Mouse (Mus musculus): ENCODE results near the gene Pbx3. TPM values are rescaled to one million over a fixed set of nuclear protein-coding genes. Genes with fewer than 3 reads are reported as not detected.

Pbx3 gene
- polyA plus RNA-seq, 1 experiment = 3.5 TPM

DNA sequence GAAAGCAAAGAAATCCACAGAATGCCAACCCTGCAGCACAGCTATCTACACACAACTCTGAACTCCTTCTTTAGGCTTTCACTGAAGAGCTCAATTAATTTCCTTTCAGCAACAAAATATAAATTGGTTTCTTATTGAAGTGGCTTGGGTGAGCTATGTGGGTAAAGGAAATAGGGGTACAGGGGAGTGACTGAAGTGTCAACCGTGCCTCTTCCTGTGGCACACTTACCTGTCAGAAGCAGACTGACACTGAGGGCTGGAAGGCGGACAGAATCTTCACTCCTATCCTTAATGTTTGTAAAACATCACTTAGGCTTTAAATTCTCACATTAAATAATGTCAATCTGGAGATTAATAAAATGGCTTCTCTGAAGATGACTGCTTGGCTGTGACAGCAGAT is 168.6 kb downstream of the Pbx3 start:
- H3K27ac ChIP-seq (ENCODE audit: insufficient read depth, low read depth, low read length) = no peak overlapping the region
- no peaks in the 10 kb centered on the region for H3K4me1 ChIP-seq (ENCODE audit: control insufficient read depth, insufficient read depth, insufficient read length, low read length)
- no peak overlapping the region for H3K4me3 ChIP-seq (ENCODE audit: low read depth, low read length)
- TF ChIP-seq POLR2A (IDR thresholded peaks at IDR 0.05; ENCODE audit: low read depth, low read length) = no peak
- no peak for TF ChIP-seq CTCF (IDR thresholded peaks at IDR 0.05; ENCODE audit: extremely low read depth, insufficient read length, insufficient replicate concordance, low read depth, low read length)
- WGBS = 87% methylated on average over 2 of the region's 2 CpGs
- H3K27me3 ChIP-seq (ENCODE audit: control insufficient read depth, insufficient read depth, low read length) = no peaks in the 10 kb centered on the region
- 0 out of 2 replicates have a peak, but pooled peaks cover 1% of the 10 kb centered on the region for H3K36me3 ChIP-seq (ENCODE audit: control insufficient read depth, insufficient read depth, low read length)

DNA sequence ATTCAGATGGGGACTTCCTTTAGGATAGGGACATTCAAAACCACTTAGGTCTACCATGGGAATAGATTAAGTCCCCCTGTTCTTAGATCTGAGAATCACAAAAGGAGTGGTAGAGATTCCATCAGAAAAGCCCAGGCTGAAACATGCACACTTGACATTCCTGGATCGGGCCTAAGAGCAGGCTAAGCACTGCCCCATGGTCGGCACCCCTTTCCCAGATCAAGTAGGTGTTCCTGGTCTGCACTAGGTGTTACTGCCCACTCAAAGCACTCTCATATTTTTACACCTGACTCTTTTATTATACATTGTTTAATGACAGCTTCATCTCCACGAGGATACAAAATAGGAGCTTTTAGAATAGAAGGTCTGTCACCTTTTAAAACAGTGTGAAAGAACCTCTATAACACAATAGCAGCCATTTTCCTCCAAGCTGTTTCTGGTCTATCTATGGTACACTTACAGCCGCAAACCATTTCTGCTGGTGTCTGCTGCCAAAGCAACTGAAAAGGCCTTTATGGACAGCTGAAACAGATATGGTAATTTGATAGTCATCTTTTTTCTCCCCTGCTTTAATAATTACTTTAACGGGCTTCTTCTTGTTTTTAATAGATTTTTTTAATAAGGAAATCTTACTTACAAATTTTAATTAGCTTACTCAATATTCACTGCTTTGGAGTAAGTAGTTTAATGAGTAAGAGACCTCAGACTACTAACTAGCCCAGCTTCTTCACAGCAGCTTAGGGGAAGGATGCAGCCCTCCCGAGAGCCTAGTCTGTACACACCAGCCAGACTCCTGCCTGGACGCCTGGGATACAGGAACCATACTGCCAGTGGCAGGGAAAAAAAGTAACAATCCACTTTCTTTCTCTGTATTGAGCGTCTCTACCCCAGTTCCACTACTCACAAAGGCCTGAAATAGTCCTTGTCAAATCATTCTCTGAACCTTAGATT is 178.8 kb downstream of the Pbx3 start:
- Histone ChIP-seq H3K27me3 (ENCODE audit: control insufficient read depth, insufficient read depth, low read length) (no peaks in the 10 kb centered on the region), H3K4me3 (ENCODE audit: low read depth, low read length) (no peak overlapping the region), H3K4me1 (ENCODE audit: control insufficient read depth, insufficient read depth, insufficient read length, low read length) (no peaks in the 10 kb centered on the region), H3K36me3 (ENCODE audit: control insufficient read depth, insufficient read depth, low read length) (no peaks in the 10 kb centered on the region), H3K27ac (ENCODE audit: insufficient read depth, low read depth, low read length) (no peak overlapping the region)
- TF ChIP-seq CTCF (IDR thresholded peaks at IDR 0.05; ENCODE audit: extremely low read depth, insufficient read length, insufficient replicate concordance, low read depth, low read length) (no peak), POLR2A (IDR thresholded peaks at IDR 0.05; ENCODE audit: low read depth, low read length) (no peak)
- WGBS = 86% methylated on average over 8 of the region's 8 CpGs

DNA sequence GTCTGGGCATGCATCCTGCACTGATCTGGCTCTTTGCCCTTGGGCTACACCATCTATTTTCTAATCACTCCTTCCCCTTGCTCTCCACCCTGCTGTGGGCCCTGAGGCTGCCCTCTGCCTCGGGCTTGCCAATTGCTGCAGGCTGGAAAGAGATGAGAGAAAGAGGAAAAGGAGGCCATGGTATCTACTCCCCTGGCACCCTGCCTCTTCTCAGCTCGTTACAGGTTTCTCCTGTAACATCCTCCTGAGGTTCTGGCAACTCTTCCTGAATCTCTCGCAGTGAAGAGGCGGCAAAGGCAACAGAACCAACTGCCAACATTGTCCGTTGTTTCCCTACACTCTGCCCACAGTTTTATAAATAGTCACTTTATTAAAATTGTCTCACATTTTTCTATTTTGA is 179.7 kb downstream of the Pbx3 start:
- no peaks in the 10 kb centered on the region for H3K4me1 ChIP-seq (ENCODE audit: control insufficient read depth, insufficient read depth, insufficient read length, low read length)
- WGBS = 71% methylated on average over 5 of the region's 5 CpGs
- no peak overlapping the region for H3K4me3 ChIP-seq (ENCODE audit: low read depth, low read length)
- H3K27ac ChIP-seq (ENCODE audit: insufficient read depth, low read depth, low read length) = no peak overlapping the region
- H3K27me3 ChIP-seq (ENCODE audit: control insufficient read depth, insufficient read depth, low read length) = no peaks in the 10 kb centered on the region
- no peaks in the 10 kb centered on the region for H3K36me3 ChIP-seq (ENCODE audit: control insufficient read depth, insufficient read depth, low read length)
- TF ChIP-seq POLR2A (IDR thresholded peaks at IDR 0.05; ENCODE audit: low read depth, low read length) = no peak
- no peak for TF ChIP-seq CTCF (IDR thresholded peaks at IDR 0.05; ENCODE audit: extremely low read depth, insufficient read length, insufficient replicate concordance, low read depth, low read length)

DNA sequence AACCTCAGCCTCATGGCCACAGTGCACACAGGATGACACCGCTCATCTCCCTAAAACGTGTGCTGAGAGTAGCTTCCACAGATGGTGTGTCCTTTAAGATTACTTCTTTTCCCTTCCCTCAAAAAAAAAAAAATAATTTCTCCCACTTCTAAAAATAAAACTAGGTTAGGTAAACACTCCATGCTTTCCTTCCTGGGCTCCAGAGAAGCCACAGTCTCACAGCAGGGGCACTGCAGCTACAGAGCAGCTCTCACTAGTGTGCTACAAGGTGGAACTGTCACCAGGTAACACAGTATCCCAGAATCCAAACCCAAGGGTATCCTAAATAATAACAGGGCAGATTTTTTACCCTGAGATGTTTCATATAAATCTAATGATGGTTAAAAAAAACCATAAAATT is 185.6 kb downstream of the Pbx3 start:
- no peaks in the 10 kb centered on the region for H3K36me3 ChIP-seq (ENCODE audit: control insufficient read depth, insufficient read depth, low read length)
- WGBS = 65% methylated on average over 2 of the region's 2 CpGs
- no peak overlapping the region for H3K4me3 ChIP-seq (ENCODE audit: low read depth, low read length)
- no peak overlapping the region for H3K27ac ChIP-seq (ENCODE audit: insufficient read depth, low read depth, low read length)
- no peaks in the 10 kb centered on the region for H3K4me1 ChIP-seq (ENCODE audit: control insufficient read depth, insufficient read depth, insufficient read length, low read length)
- no peaks in the 10 kb centered on the region for H3K27me3 ChIP-seq (ENCODE audit: control insufficient read depth, insufficient read depth, low read length)
- TF ChIP-seq CTCF (IDR thresholded peaks at IDR 0.05; ENCODE audit: extremely low read depth, insufficient read length, insufficient replicate concordance, low read depth, low read length) (no peak), POLR2A (IDR thresholded peaks at IDR 0.05; ENCODE audit: low read depth, low read length) (no peak)

DNA sequence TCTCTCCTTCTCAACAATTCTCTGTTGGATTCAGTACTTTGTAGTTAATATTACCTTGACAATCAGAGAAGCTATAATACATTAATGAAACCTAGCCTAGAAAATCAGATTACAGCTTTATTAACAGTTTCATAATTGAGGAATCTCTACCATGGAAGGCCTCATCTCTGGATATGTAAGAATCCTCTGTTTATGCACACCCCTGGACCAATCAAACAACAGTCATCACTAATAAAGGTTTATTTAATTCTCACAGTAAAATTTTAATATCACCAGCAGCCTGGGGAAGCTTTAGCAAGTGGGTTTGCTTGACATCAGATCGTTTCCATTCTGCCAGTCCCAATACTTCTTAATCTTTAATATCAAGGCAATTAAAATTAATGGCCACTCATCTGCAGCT is 191.3 kb downstream of the Pbx3 start:
- TF ChIP-seq POLR2A (IDR thresholded peaks at IDR 0.05; ENCODE audit: low read depth, low read length) (no peak), CTCF (IDR thresholded peaks at IDR 0.05; ENCODE audit: extremely low read depth, insufficient read length, insufficient replicate concordance, low read depth, low read length) (no peak)
- Histone ChIP-seq H3K27me3 (ENCODE audit: control insufficient read depth, insufficient read depth, low read length) (no peaks in the 10 kb centered on the region), H3K4me3 (ENCODE audit: low read depth, low read length) (no peak overlapping the region), H3K27ac (ENCODE audit: insufficient read depth, low read depth, low read length) (no peak overlapping the region), H3K36me3 (ENCODE audit: control insufficient read depth, insufficient read depth, low read length) (no peaks in the 10 kb centered on the region), H3K4me1 (ENCODE audit: control insufficient read depth, insufficient read depth, insufficient read length, low read length) (no peaks in the 10 kb centered on the region)
- WGBS = 38% methylated on average over 1 of the region's 1 CpGs

DNA sequence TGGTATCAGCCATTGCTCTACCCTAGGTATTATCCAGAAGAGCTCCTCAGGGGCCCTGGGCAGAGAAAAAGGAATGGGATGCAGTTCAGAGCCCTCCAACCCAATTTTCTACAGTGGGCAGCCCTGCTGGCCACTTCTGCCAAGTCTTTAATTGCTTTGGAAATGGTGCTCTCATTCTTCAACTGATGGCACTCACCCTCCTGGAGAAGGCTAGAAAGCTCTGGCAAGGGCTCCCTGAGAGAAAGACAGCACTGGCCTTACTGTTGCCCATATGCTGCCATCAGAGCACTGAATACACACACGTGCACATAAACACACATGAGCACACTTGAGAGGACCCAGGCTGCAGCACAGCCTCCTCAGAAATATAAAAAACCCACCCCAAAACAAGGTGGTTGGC is 193.6 kb downstream of the Pbx3 start:
- Histone ChIP-seq H3K27me3 (ENCODE audit: control insufficient read depth, insufficient read depth, low read length) (no peaks in the 10 kb centered on the region), H3K4me3 (ENCODE audit: low read depth, low read length) (no peak overlapping the region), H3K4me1 (ENCODE audit: control insufficient read depth, insufficient read depth, insufficient read length, low read length) (no peaks in the 10 kb centered on the region), H3K27ac (ENCODE audit: insufficient read depth, low read depth, low read length) (no peak overlapping the region), H3K36me3 (ENCODE audit: control insufficient read depth, insufficient read depth, low read length) (no peaks in the 10 kb centered on the region)
- 67% methylated on average over 1 of the region's 1 CpGs for WGBS
- TF ChIP-seq POLR2A (IDR thresholded peaks at IDR 0.05; ENCODE audit: low read depth, low read length) (no peak), CTCF (IDR thresholded peaks at IDR 0.05; ENCODE audit: extremely low read depth, insufficient read length, insufficient replicate concordance, low read depth, low read length) (no peak)

DNA sequence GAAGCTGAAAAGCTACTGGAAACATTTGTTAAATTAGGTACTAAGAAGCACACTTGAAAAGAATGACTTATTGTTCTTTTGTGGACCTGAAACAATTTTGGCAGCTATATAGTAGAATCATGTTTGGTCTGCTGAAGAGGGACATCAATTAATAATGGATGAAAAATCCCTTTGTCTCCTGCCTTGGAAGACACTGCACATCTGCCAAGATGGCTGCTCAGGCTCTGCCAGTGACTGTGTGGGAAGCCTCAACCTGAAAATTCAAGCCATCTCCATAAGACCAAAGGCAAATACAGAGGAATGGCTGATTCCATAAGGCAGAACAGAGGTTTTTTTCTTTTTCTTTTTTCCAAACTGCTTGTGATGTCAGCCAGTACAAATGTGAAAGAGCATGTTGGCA is 194.3 kb downstream of the Pbx3 start:
- Histone ChIP-seq H3K4me3 (ENCODE audit: low read depth, low read length) (no peak overlapping the region), H3K4me1 (ENCODE audit: control insufficient read depth, insufficient read depth, insufficient read length, low read length) (no peaks in the 10 kb centered on the region), H3K36me3 (ENCODE audit: control insufficient read depth, insufficient read depth, low read length) (no peaks in the 10 kb centered on the region), H3K27ac (ENCODE audit: insufficient read depth, low read depth, low read length) (no peak overlapping the region), H3K27me3 (ENCODE audit: control insufficient read depth, insufficient read depth, low read length) (no peaks in the 10 kb centered on the region)
- TF ChIP-seq CTCF (IDR thresholded peaks at IDR 0.05; ENCODE audit: extremely low read depth, insufficient read length, insufficient replicate concordance, low read depth, low read length) (no peak), POLR2A (IDR thresholded peaks at IDR 0.05; ENCODE audit: low read depth, low read length) (no peak)

Data from small intestine, adult 2 months (tissue).